Mouse (Mus musculus): ENCODE measurements around the gene Exoc1. TPM values are rescaled to one million over a fixed set of nuclear protein-coding genes. Genes with fewer than 3 reads are reported as not detected.
A peak's percentile ranks its signal among the peaks of the same experiment; 100 is the strongest.

Exoc1 gene
- polyA plus RNA-seq, 1 experiment from 2014 or later, result 56.1 TPM

DNA sequence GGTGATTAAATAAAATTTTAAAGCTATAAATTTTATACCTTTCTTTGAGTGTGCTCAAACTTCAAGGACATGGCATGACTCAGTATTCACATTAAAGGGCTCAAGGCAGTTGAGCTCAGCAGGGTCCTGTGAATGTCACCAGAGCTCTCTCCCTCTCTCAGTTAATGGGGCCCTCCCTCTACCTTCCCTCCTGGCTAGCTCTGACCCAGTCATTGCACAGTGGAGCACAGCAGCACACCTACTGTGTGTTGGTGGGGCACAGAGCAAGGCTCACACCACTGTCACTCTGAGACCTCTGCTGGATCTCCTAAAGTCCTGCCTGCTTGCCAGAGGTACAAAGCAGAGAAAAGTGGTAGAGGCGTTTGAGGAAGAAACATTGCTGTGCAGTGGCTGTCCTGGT, 7.1 kb downstream of the Exoc1 start:
- ATAC-seq (replicated peaks; ENCODE audit: low FRiP score) (no peak), DNase-seq (ENCODE audit: low spot score) (no peak)
- no peak overlapping the region for H3K4me2 ChIP-seq (ENCODE audit: low read depth, low read length, severe bottlenecking)
- H3K9ac ChIP-seq (ENCODE audit: low read length), result no peak overlapping the region
- no peak overlapping the region for H3K27ac ChIP-seq (ENCODE audit: low read depth, low read length)
- no peaks in the 10 kb centered on the region for H3K4me1 ChIP-seq (replicated peaks; ENCODE audit: control insufficient read depth, insufficient read depth, low read length)
- H3K9me3 ChIP-seq (ENCODE audit: control insufficient read depth, low read length), result no peaks in the 10 kb centered on the region
- no peaks in the 10 kb centered on the region for H3K27me3 ChIP-seq (ENCODE audit: control insufficient read depth, insufficient read depth, low read length)
- no peak overlapping the region for H3K4me3 ChIP-seq (ENCODE audit: low read depth, low read length)
- 71% methylated on average over 1 of the region's 1 CpGs for WGBS
- H3K36me3 ChIP-seq (ENCODE audit: control insufficient read depth, insufficient read depth, low read length), result peaks cover 4% of the 10 kb centered on the region; the same call in 1 of the 2 replicates

GRCm38 (mm10) chr5:76537578-76537977, 8.5 kb downstream of the Exoc1 start:
- ATAC-seq (replicated peaks; ENCODE audit: low FRiP score) (no peak), DNase-seq (ENCODE audit: low spot score) (no peak)
- Histone ChIP-seq H3K9me3 (ENCODE audit: control insufficient read depth, low read length) (no peaks in the 10 kb centered on the region), H3K4me3 (ENCODE audit: low read depth, low read length) (no peak overlapping the region), H3K27me3 (ENCODE audit: control insufficient read depth, insufficient read depth, low read length) (no peaks in the 10 kb centered on the region), H3K36me3 (ENCODE audit: control insufficient read depth, insufficient read depth, low read length) (peaks cover 4% of the 10 kb centered on the region; the same call in 1 of the 2 replicates), H3K4me1 (replicated peaks; ENCODE audit: control insufficient read depth, insufficient read depth, low read length) (no peaks in the 10 kb centered on the region), H3K9ac (ENCODE audit: low read length) (no peak overlapping the region), H3K27ac (ENCODE audit: low read depth, low read length) (no peak overlapping the region), H3K4me2 (ENCODE audit: low read depth, low read length, severe bottlenecking) (no peak overlapping the region)
- 94% methylated on average over 10 of the region's 10 CpGs for WGBS

DNA sequence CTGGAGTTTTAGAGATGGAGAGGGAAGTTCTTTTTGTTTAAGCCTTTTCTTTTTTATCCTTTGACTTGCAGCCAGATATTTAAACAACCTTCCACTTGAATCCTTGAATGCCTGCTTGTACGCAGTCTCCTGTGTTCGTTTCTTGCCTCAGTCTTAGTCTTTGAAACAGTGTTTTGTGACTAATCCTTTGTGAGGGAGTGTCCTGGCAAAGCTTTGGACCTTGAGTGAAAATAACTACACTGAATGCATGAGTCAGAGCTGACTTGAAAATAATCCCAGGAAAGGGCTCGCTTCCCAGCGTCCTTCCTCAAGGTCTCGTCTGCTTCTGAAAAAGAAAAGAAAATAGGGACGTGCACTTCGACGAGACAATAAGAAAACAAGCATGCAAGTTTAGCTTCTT, 11.1 kb downstream of the Exoc1 start:
- H3K27me3 ChIP-seq (ENCODE audit: control insufficient read depth, insufficient read depth, low read length), result no peaks in the 10 kb centered on the region
- H3K4me2 ChIP-seq (ENCODE audit: low read depth, low read length, severe bottlenecking), result no peak overlapping the region
- no peak overlapping the region for H3K4me3 ChIP-seq (ENCODE audit: low read depth, low read length)
- DNase-seq (ENCODE audit: low spot score) (no peak), ATAC-seq (replicated peaks; ENCODE audit: low FRiP score) (no peak)
- H3K27ac ChIP-seq (ENCODE audit: low read depth, low read length), result no peak overlapping the region
- H3K9me3 ChIP-seq (ENCODE audit: control insufficient read depth, low read length), result no peaks in the 10 kb centered on the region
- no peaks in the 10 kb centered on the region for H3K4me1 ChIP-seq (replicated peaks; ENCODE audit: control insufficient read depth, insufficient read depth, low read length)
- peaks cover 4% of the 10 kb centered on the region; the same call in 1 of the 2 replicates for H3K36me3 ChIP-seq (ENCODE audit: control insufficient read depth, insufficient read depth, low read length)
- no peak overlapping the region for H3K9ac ChIP-seq (ENCODE audit: low read length)
- WGBS, result 78% methylated on average over 8 of the region's 8 CpGs

- no peak overlapping the region for H3K4me2 ChIP-seq (ENCODE audit: low read depth, low read length, severe bottlenecking)
- H3K27ac ChIP-seq (ENCODE audit: low read depth, low read length), result no peak overlapping the region
- no peaks in the 10 kb centered on the region for H3K27me3 ChIP-seq (ENCODE audit: control insufficient read depth, insufficient read depth, low read length)
- ATAC-seq (replicated peaks; ENCODE audit: low FRiP score) (no peak), DNase-seq (ENCODE audit: low spot score) (no peak)
- H3K4me3 ChIP-seq (ENCODE audit: low read depth, low read length), result no peak overlapping the region
- H3K9me3 ChIP-seq (ENCODE audit: control insufficient read depth, low read length), result no peaks in the 10 kb centered on the region
- peaks cover 4% of the 10 kb centered on the region; the same call in 1 of the 2 replicates for H3K36me3 ChIP-seq (ENCODE audit: control insufficient read depth, insufficient read depth, low read length)
- no peak overlapping the region for H3K9ac ChIP-seq (ENCODE audit: low read length)
- no peaks in the 10 kb centered on the region for H3K4me1 ChIP-seq (replicated peaks; ENCODE audit: control insufficient read depth, insufficient read depth, low read length)
Observed at GRCm38 (mm10) chr5:76540842-76541241, 11.7 kb downstream of the Exoc1 start.

DNA sequence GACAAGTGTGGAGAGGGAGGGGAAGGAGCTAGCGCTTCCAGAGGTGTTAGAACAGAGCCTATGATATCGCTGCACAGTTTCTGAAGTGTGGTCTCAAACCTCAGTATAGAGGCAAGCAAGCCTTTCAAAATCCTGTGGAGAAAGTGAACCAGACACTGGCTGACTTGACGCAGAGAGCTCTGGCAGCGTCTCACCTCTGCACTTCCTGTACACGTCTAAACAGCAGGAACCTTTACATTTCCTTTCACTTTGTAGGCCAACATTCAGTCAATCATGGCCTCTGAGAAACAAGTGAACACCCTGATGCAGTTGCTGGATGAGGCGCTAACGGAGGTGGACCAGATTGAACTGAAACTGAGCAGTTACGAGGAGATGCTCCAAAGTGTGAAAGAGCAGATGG, 14.1 kb downstream of the Exoc1 start:
- H3K9ac ChIP-seq (ENCODE audit: low read length), result no peak overlapping the region
- ATAC-seq (replicated peaks; ENCODE audit: low FRiP score), result no peak
- H3K4me1 ChIP-seq (replicated peaks; ENCODE audit: control insufficient read depth, insufficient read depth, low read length), result no peaks in the 10 kb centered on the region

GRCm38 (mm10) chr5:76550426-76550825, 21.3 kb downstream of the Exoc1 start:
- Histone ChIP-seq H3K9ac (ENCODE audit: low read length) (no peak overlapping the region), H3K27ac (ENCODE audit: low read depth, low read length) (no peak overlapping the region), H3K4me3 (ENCODE audit: low read depth, low read length) (no peak overlapping the region), H3K4me1 (replicated peaks; ENCODE audit: control insufficient read depth, insufficient read depth, low read length) (no peaks in the 10 kb centered on the region), H3K27me3 (ENCODE audit: control insufficient read depth, insufficient read depth, low read length) (no peaks in the 10 kb centered on the region), H3K9me3 (ENCODE audit: control insufficient read depth, low read length) (no peaks in the 10 kb centered on the region), H3K36me3 (ENCODE audit: control insufficient read depth, insufficient read depth, low read length) (no peaks in the 10 kb centered on the region), H3K4me2 (ENCODE audit: low read depth, low read length, severe bottlenecking) (no peak overlapping the region)
- 90% methylated on average over 8 of the region's 8 CpGs for WGBS
- no peak for ATAC-seq (replicated peaks; ENCODE audit: low FRiP score)
- DNase-seq (ENCODE audit: low spot score), result no peak

More for the DNA sequence above, 14.1 kb downstream of the Exoc1 start:
- 92% methylated on average over 8 of the region's 8 CpGs for WGBS
- no peak overlapping the region for H3K4me2 ChIP-seq (ENCODE audit: low read depth, low read length, severe bottlenecking)
- peaks cover 4% of the 10 kb centered on the region; the same call in 1 of the 2 replicates for H3K36me3 ChIP-seq (ENCODE audit: control insufficient read depth, insufficient read depth, low read length)
- no peak overlapping the region for H3K4me3 ChIP-seq (ENCODE audit: low read depth, low read length)
- no peaks in the 10 kb centered on the region for H3K9me3 ChIP-seq (ENCODE audit: control insufficient read depth, low read length)
- no peaks in the 10 kb centered on the region for H3K27me3 ChIP-seq (ENCODE audit: control insufficient read depth, insufficient read depth, low read length)
- no peak for DNase-seq (ENCODE audit: low spot score)
- H3K27ac ChIP-seq (ENCODE audit: low read depth, low read length), result no peak overlapping the region

- no peak overlapping the region for H3K27ac ChIP-seq (ENCODE audit: low read depth, low read length)
- no peak overlapping the region for H3K9ac ChIP-seq (ENCODE audit: low read length)
- DNase-seq (ENCODE audit: low spot score) (peak; percentile 69), ATAC-seq (replicated peaks; ENCODE audit: low FRiP score) (no peak)
- no peaks in the 10 kb centered on the region for H3K9me3 ChIP-seq (ENCODE audit: control insufficient read depth, low read length)
- H3K4me3 ChIP-seq (ENCODE audit: low read depth, low read length), result no peak overlapping the region
- peaks cover 10% of the 10 kb centered on the region for H3K36me3 ChIP-seq (ENCODE audit: control insufficient read depth, insufficient read depth, low read length)
- H3K4me1 ChIP-seq (replicated peaks; ENCODE audit: control insufficient read depth, insufficient read depth, low read length), result no peaks in the 10 kb centered on the region
- WGBS, result 31% methylated on average over 3 of the region's 3 CpGs
- no peaks in the 10 kb centered on the region for H3K27me3 ChIP-seq (ENCODE audit: control insufficient read depth, insufficient read depth, low read length)
- H3K4me2 ChIP-seq (ENCODE audit: low read depth, low read length, severe bottlenecking), result no peak overlapping the region
Observed at GRCm38 (mm10) chr5:76565321-76565720, 36.2 kb downstream of the Exoc1 start.

GRCm38 (mm10) chr5:76574251-76574650, 45.1 kb downstream of the Exoc1 start:
- no peaks in the 10 kb centered on the region; the same call in 1 of the 2 replicates for H3K36me3 ChIP-seq (ENCODE audit: control insufficient read depth, insufficient read depth, low read length)
- no peak overlapping the region for H3K4me2 ChIP-seq (ENCODE audit: low read depth, low read length, severe bottlenecking)
- no peak overlapping the region for H3K9ac ChIP-seq (ENCODE audit: low read length)
- H3K27ac ChIP-seq (ENCODE audit: low read depth, low read length), result no peak overlapping the region
- no peak for DNase-seq (ENCODE audit: low spot score)
- no peak for ATAC-seq (replicated peaks; ENCODE audit: low FRiP score)
- H3K9me3 ChIP-seq (ENCODE audit: control insufficient read depth, low read length), result no peaks in the 10 kb centered on the region
- 71% methylated on average over 7 of the region's 7 CpGs for WGBS
- no peak overlapping the region for H3K4me3 ChIP-seq (ENCODE audit: low read depth, low read length)
- H3K4me1 ChIP-seq (replicated peaks; ENCODE audit: control insufficient read depth, insufficient read depth, low read length), result no peaks in the 10 kb centered on the region
- H3K27me3 ChIP-seq (ENCODE audit: control insufficient read depth, insufficient read depth, low read length), result no peaks in the 10 kb centered on the region

GRCm38 (mm10) chr5:76577026-76577425, 47.9 kb downstream of the Exoc1 start:
- Histone ChIP-seq H3K36me3 (ENCODE audit: control insufficient read depth, insufficient read depth, low read length) (no peaks in the 10 kb centered on the region), H3K27me3 (ENCODE audit: control insufficient read depth, insufficient read depth, low read length) (no peaks in the 10 kb centered on the region), H3K27ac (ENCODE audit: low read depth, low read length) (no peak overlapping the region), H3K4me3 (ENCODE audit: low read depth, low read length) (no peak overlapping the region), H3K9me3 (ENCODE audit: control insufficient read depth, low read length) (no peaks in the 10 kb centered on the region), H3K9ac (ENCODE audit: low read length) (no peak overlapping the region), H3K4me1 (replicated peaks; ENCODE audit: control insufficient read depth, insufficient read depth, low read length) (no peaks in the 10 kb centered on the region), H3K4me2 (ENCODE audit: low read depth, low read length, severe bottlenecking) (no peak overlapping the region)
- DNase-seq (ENCODE audit: low spot score) (no peak), ATAC-seq (replicated peaks; ENCODE audit: low FRiP score) (no peak)
- WGBS, result 78% methylated on average over 3 of the region's 3 CpGs

Data from forebrain, embryonic 11.5 days (tissue).